Mouse (Mus musculus): ENCODE measurements around the gene Rbks.

DNA sequence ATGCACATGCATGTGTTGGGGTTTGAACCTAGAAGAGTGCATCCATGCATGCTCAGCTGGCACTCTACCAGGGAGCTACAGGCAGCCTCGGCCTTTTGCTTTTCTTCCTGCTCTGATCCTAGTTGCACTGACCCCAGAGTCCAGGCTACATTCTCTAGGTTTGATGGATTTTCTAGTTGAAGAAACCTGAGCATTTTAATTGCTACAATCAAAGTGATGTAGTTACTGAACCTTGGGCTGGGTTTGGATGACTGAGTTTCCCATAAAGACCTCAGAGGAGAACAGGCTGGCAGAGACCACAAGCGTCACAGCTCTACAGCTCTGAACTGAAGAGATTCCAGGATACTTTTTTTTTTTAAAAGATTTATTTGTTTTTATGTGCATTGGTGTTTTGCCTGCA is 114.2 kb downstream of the Rbks start:
- TF ChIP-seq EP300 (IDR thresholded peaks at IDR 0.05; ENCODE audit: low read depth): no peak
- TF ChIP-seq CTCF (IDR thresholded peaks at IDR 0.05; ENCODE audit: low read depth): no peak

All from liver, embryonic 14.5 days (tissue).